Mouse (Mus musculus) intestine, postnatal 0 days (tissue): ENCODE measurements around the gene Slc16a14. TPM values are rescaled to one million over a fixed set of nuclear protein-coding genes. Genes with fewer than 3 reads are reported as not detected.

Source experiments
- ATAC-seq: fragments of 200-750 bp; cut with Nextera tagmentation; 2 replicates; pipeline ENCODE4 v1.8.0; 2017; ENCODE audit warnings: mild to moderate bottlenecking, moderate TSS enrichment, moderate library complexity
- H3K27ac ChIP-seq: fragments of 300-500 bp; sonication (generic); 2 replicates; pipeline ENCODE4 v1.5.1; 2014; ENCODE audit warnings: mild to moderate bottlenecking, low read depth, low read length, moderate library complexity
- H3K27me3 ChIP-seq: fragments of 300-500 bp; sonication (generic); replicated peaks from 2 replicates; pipeline ENCODE4 v1.6.1; 2014; ENCODE audit warnings: low read length, mixed read lengths; ENCODE audit not compliant: control insufficient read depth, insufficient read depth
- H3K36me3 ChIP-seq: fragments of 300-500 bp; sonication (generic); 2 replicates; pipeline ENCODE4 v1.6.1; 2014; ENCODE audit warnings: mild to moderate bottlenecking, moderate library complexity; ENCODE audit not compliant: control insufficient read depth, insufficient read depth
- H3K4me1 ChIP-seq: fragments of 300-500 bp; sonication (generic); replicated peaks from 2 replicates; pipeline ENCODE4 v1.6.1; 2014; ENCODE audit warnings: antibody characterized with exemption, low read length, mixed read lengths; ENCODE audit not compliant: control insufficient read depth, insufficient read depth
- H3K4me2 ChIP-seq: fragments of 300-500 bp; sonication (generic); replicated peaks from 2 replicates; pipeline ENCODE4 v1.6.1; 2014; ENCODE audit warnings: low read depth, mild to moderate bottlenecking, moderate library complexity
- H3K4me3 ChIP-seq: fragments of 300-500 bp; sonication (generic); 2 replicates; pipeline ENCODE4 v1.5.1; 2014; ENCODE audit warnings: low read depth, low read length
- H3K9ac ChIP-seq: fragments of 300-500 bp; sonication (generic); 2 replicates; pipeline ENCODE4 v1.6.1; 2014; ENCODE audit warnings: mild to moderate bottlenecking, low read depth, low read length
- H3K9me3 ChIP-seq: fragments of 300-500 bp; sonication (generic); 2 replicates; pipeline ENCODE4 v1.6.1; 2016; ENCODE audit warnings: mixed run types; ENCODE audit not compliant: control insufficient read depth
- CTCF ChIP-seq: sonication (generic); IDR thresholded peaks from 2 replicates; pipeline ENCODE4 v1.5.1; 2016; ENCODE audit warnings: low read depth, mild to moderate bottlenecking, control low read depth, antibody characterized with exemption, moderate library complexity
- WGBS: fragments of 180-500 bp; shearing (Covaris S2); extraction: QIAGEN DNeasy Blood & Tissue Kit; methylation state at CpG from one replicate; pipeline ENCODE4 v1.1.7; 2014; 5-methylcytosine and 5-hydroxymethylcytosine counted together
- polyA plus RNA-seq: library from polyadenylated mRNA; unstranded; fragments of >200 nt; fragmentation: Nextera tagmentation; extraction: Ambion mirVana; gene quantifications from 2 replicates; pipeline ENCODE4 v1.2.1, GENCODE M21; 2015

Slc16a14 gene
- polyA plus RNA-seq, 1 experiment from 2014 or later = 0.04 TPM

GRCm38 (mm10) chr1:84885174-84885573 lies 49.8 kb downstream of the Slc16a14 start:
- H3K27me3 ChIP-seq = no peaks in the 10 kb centered on the region
- ATAC-seq = no peak
- no peak overlapping the region for H3K9ac ChIP-seq
- WGBS = 81% methylated on average over 3 of the region's 3 CpGs
- peak; percentile 55 for TF ChIP-seq CTCF
- no peak overlapping the region for H3K4me2 ChIP-seq
- H3K4me3 ChIP-seq = no peak overlapping the region
- no peaks in the 10 kb centered on the region for H3K9me3 ChIP-seq
- H3K27ac ChIP-seq = no peak overlapping the region
- H3K4me1 ChIP-seq = no peaks in the 10 kb centered on the region
- H3K36me3 ChIP-seq = no peaks in the 10 kb centered on the region

DNA sequence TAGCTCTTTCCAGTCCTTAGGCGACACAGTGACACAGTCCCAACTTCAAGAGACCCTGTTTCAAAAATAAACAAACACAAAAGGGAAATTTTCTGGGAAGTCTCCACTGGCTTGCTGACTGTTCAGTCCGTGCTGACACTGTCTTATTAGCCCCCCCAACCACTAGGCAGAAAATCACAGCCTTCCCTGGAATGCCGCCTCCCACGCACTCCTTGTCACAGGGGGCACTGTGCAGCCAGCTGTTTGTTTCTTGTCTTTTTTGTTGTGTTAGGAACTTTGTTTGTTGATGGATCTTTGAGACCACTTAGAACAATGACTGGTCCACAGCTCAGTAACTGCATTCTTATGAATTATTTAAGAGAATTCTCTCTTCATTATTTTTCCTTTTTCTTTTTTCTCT lies 51.0 kb downstream of the Slc16a14 start:
- no peak overlapping the region for H3K4me3 ChIP-seq
- WGBS = 66% methylated on average over 4 of the region's 4 CpGs
- no peak overlapping the region for H3K9ac ChIP-seq
- H3K27ac ChIP-seq = no peak overlapping the region
- no peaks in the 10 kb centered on the region for H3K27me3 ChIP-seq
- no peak overlapping the region for H3K4me2 ChIP-seq
- H3K36me3 ChIP-seq = no peaks in the 10 kb centered on the region
- no peaks in the 10 kb centered on the region for H3K9me3 ChIP-seq
- H3K4me1 ChIP-seq = no peaks in the 10 kb centered on the region
- TF ChIP-seq CTCF = no peak
- ATAC-seq = no peak

- Histone ChIP-seq H3K27me3 (no peaks in the 10 kb centered on the region), H3K4me2 (no peak overlapping the region), H3K9me3 (no peaks in the 10 kb centered on the region), H3K36me3 (no peaks in the 10 kb centered on the region), H3K4me3 (no peak overlapping the region), H3K4me1 (no peaks in the 10 kb centered on the region), H3K27ac (no peak overlapping the region), H3K9ac (no peak overlapping the region)
- 93% methylated on average over 4 of the region's 4 CpGs for WGBS
- ATAC-seq = no peak
- no peak for TF ChIP-seq CTCF
Observed at GRCm38 (mm10) chr1:84882937-84883336, 52.0 kb downstream of the Slc16a14 start.

DNA sequence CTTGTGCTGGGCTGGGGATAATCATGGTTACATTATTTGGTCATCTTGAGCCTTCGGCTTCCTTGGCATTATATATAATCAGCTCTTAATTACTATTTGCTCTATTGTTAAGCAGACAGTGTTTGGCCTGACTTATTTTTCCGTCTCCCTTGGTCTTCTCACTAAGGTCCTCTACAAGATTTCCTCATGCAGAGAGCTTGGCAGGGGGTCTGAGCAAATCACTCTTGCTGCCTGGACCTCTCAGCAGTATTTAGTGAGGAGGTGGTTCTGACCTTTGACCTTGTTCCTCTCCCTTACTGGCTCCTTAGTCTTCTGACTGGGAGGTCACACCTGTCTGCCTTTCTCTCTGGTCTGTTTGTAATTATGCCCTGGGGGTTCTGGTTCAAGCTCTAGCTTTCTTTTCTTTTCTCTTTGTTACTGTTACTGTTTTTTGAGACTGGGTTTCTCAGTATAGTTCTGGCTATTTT lies 52.8 kb downstream of the Slc16a14 start:
- no peak overlapping the region for H3K4me2 ChIP-seq
- H3K36me3 ChIP-seq = no peaks in the 10 kb centered on the region
- no peaks in the 10 kb centered on the region for H3K27me3 ChIP-seq
- H3K9ac ChIP-seq = no peak overlapping the region
- H3K27ac ChIP-seq = no peak overlapping the region
- TF ChIP-seq CTCF = no peak
- no peak for ATAC-seq
- no peak overlapping the region for H3K4me3 ChIP-seq
- no peaks in the 10 kb centered on the region for H3K9me3 ChIP-seq
- H3K4me1 ChIP-seq = no peaks in the 10 kb centered on the region
- 69% methylated on average over 2 of the region's 2 CpGs for WGBS

DNA sequence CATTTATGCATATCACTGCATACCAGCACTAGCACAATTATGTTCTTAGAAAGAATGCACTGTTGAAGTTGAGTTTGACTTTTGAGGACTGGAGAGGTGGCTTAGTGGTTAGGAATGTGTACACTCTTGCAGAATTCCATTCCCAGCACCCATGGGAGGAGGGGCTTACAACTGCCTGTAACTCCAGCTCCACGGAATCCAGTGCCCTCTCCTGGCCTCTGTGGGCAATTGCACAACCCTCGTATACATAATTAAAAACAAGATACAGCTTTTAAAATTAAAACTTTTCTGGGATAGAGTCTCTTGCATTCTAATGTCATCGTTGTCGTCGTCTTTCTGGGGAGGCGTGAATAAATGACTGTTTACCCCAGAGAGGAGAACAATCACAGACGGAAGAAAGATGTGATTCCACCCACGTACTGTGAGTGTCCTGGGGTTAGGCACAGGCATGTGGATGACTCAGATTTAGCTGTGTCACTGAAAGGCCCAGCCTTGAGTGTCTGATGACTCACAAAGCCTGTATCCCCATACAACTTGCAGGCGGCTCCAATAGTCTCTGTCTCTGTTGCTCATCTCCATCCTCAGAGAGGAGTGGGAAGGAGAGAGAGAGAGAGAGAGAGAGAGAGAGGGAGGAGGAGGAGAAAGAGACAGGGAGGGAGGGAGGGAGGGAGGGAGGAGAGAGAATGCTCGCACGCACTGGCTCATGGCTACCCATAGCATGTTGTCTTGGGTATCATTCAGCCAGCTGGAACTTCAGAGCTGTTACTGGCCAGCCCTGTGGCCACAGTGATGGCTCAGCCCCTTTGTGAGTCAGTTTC lies 53.5 kb downstream of the Slc16a14 start:
- Histone ChIP-seq H3K9ac (no peak overlapping the region), H3K27ac (no peak overlapping the region), H3K4me3 (no peak overlapping the region), H3K27me3 (no peaks in the 10 kb centered on the region), H3K36me3 (no peaks in the 10 kb centered on the region), H3K4me1 (no peaks in the 10 kb centered on the region), H3K4me2 (no peak overlapping the region), H3K9me3 (no peaks in the 10 kb centered on the region)
- TF ChIP-seq CTCF = peak; percentile 58
- 74% methylated on average over 11 of the region's 11 CpGs for WGBS
- ATAC-seq = 0 out of 2 replicates have a peak, but pooled peaks have one; percentile 38

- no peak overlapping the region for H3K9ac ChIP-seq
- no peak for ATAC-seq
- H3K4me2 ChIP-seq = no peak overlapping the region
- no peaks in the 10 kb centered on the region for H3K36me3 ChIP-seq
- no peak overlapping the region for H3K27ac ChIP-seq
- no peaks in the 10 kb centered on the region for H3K9me3 ChIP-seq
- 0 out of 2 replicates have a peak, but pooled peaks have one; percentile 12 for TF ChIP-seq CTCF
- no peak overlapping the region for H3K4me3 ChIP-seq
- 89% methylated on average over 8 of the region's 8 CpGs for WGBS
- H3K4me1 ChIP-seq = no peaks in the 10 kb centered on the region
- no peaks in the 10 kb centered on the region for H3K27me3 ChIP-seq
Observed at GRCm38 (mm10) chr1:84879571-84880120, 55.3 kb downstream of the Slc16a14 start.
